Mouse (Mus musculus) adrenal gland, adult 2 months (tissue): ENCODE results near the gene Btla. TPM values are rescaled to one million over a fixed set of nuclear protein-coding genes. Genes with fewer than 3 reads are reported as not detected.

Experiments used
- DNase-seq: peaks from one replicate; pipeline ENCODE4 v3.0.0; 2021
- long read RNA-seq: library from polyadenylated mRNA; stranded (forward); transcript quantifications from one replicate; pipeline ENCODE4 v2.0.0, GENCODE M21; 2021
- polyA plus RNA-seq: library from polyadenylated mRNA; depleted of rRNA; stranded (reverse); fragments of >200 nt; gene quantifications from 2 replicates; pipeline ENCODE4 v1.2.3, GENCODE M21; 2012; rRNA removed
- total RNA-seq, 2 experiments: library from RNA; stranded (reverse); gene quantifications; 2 replicates each; pipeline ENCODE4 v1.2.3; 2021

Btla gene
- total RNA-seq (under 1 TPM; 0.40 to 0.48 TPM), polyA plus RNA-seq (0.03 TPM in 1 of 2 replicates, not detected in the other)
- long read RNA-seq = 0 reads

- DNase-seq = no peak
Observed at GRCm38 (mm10) chr16:45223648-45224388, at the start of gene Btla. Btla (plus strand) TSS chr16:45224315.

GRCm38 (mm10) chr16:45178552-45178951 lies 45.6 kb upstream of the Btla start:
- DNase-seq = no peak

GRCm38 (mm10) chr16:45181824-45182223 lies 42.3 kb upstream of the Btla start:
- DNase-seq = no peak

GRCm38 (mm10) chr16:45192613-45193012 lies 31.5 kb upstream of the Btla start:
- DNase-seq = peak; percentile 75

- peak; percentile 58 for DNase-seq
Observed at GRCm38 (mm10) chr16:45196816-45197215, 27.3 kb upstream of the Btla start.

GRCm38 (mm10) chr16:45201395-45201794 lies 22.7 kb upstream of the Btla start:
- DNase-seq = no peak

- no peak for DNase-seq
Observed at GRCm38 (mm10) chr16:45204438-45204837, 19.7 kb upstream of the Btla start.

GRCm38 (mm10) chr16:45204859-45205670 lies 19.1 kb upstream of the Btla start:
- peak; percentile 79 for DNase-seq

GRCm38 (mm10) chr16:45222016-45222415 lies 2.1 kb upstream of the Btla start:
- no peak for DNase-seq

- no peak for DNase-seq
Observed at GRCm38 (mm10) chr16:45222771-45223170, 1.3 kb upstream of the Btla start.

- no peak for DNase-seq
Observed at GRCm38 (mm10) chr16:45224431-45225008, 405 bp downstream of the Btla start.

- DNase-seq = no peak
Observed at GRCm38 (mm10) chr16:45227002-45227401, 2.9 kb downstream of the Btla start.

- no peak for DNase-seq
Observed at GRCm38 (mm10) chr16:45231296-45231695, 7.2 kb downstream of the Btla start.

GRCm38 (mm10) chr16:45233007-45233406 lies 8.9 kb downstream of the Btla start:
- DNase-seq = no peak

GRCm38 (mm10) chr16:45242700-45243099 lies 18.6 kb downstream of the Btla start:
- DNase-seq = no peak

- no peak for DNase-seq
Observed at GRCm38 (mm10) chr16:45244930-45245472, 20.9 kb downstream of the Btla start.

- DNase-seq = no peak
Observed at GRCm38 (mm10) chr16:45249761-45250160, 25.6 kb downstream of the Btla start.

- DNase-seq = no peak
Observed at GRCm38 (mm10) chr16:45250317-45250716, 26.2 kb downstream of the Btla start.

GRCm38 (mm10) chr16:45251773-45252413 lies 27.8 kb downstream of the Btla start:
- no peak for DNase-seq

GRCm38 (mm10) chr16:45255183-45255861 lies 31.2 kb downstream of the Btla start:
- DNase-seq = no peak

GRCm38 (mm10) chr16:45256895-45257294 lies 32.8 kb downstream of the Btla start:
- no peak for DNase-seq
